Mouse (Mus musculus): ENCODE results near the gene Hira.

The Hira gene

GRCm38 (mm10) chr16:19014650-19015049 is 137.8 kb downstream of the Hira start:
- no peak for DNase-seq (ENCODE audit: low spot score in 2 of 2)

Measured in left cerebral cortex, adult 9 months (tissue).